8 mouse cellular contexts compared by ENCODE assay signal in genomic region chr8:47371539-47371938, GRCm38 (mm10).
DNase-seq lines count a peak whose midpoint lies in the region; ATAC-seq and TF ChIP-seq lines count a peak whose summit lies in the region.

No protein-coding gene starts in this region.

- no peak overlapping the region for H3K4me3 ChIP-seq in MEL (ENCODE audit: control insufficient read depth in 1 of 2, insufficient read depth in 1 of 2, low read depth in 2 of 2, low read length in 2 of 2)
- H3K4me3 ChIP-seq in myocyte, result no peak overlapping the region
- no peak overlapping the region for H3K4me3 ChIP-seq in intestine, embryonic 15.5 days (replicated peaks)

- no peak overlapping the region for H3ac ChIP-seq in myocyte (ENCODE audit: control insufficient read depth, insufficient read length)

- peak; percentile 88 for TF ChIP-seq RAD21 in MEL (IDR thresholded peaks at IDR 0.05; ENCODE audit: low read depth, low read length)

- H3K9ac ChIP-seq in MEL (ENCODE audit: control insufficient read depth, low read depth, low read length, poor library complexity, severe bottlenecking), result no peak overlapping the region
- no peak overlapping the region for H3K9ac ChIP-seq in intestine, embryonic 15.5 days

- H3K27me3 ChIP-seq in MEL (ENCODE audit: control insufficient read depth in 1 of 2, insufficient read depth in 2 of 2, low read length in 2 of 2) (no peaks in the 10 kb centered on the region), myocyte (ENCODE audit: control insufficient read depth, insufficient read depth, insufficient read length) (no peaks in the 10 kb centered on the region)
- 0 out of 2 replicates have a peak, but pooled peaks cover 3% of the 10 kb centered on the region for H3K27me3 ChIP-seq in intestine, embryonic 15.5 days (replicated peaks)

- no peak for TF ChIP-seq EP300 in MEL (IDR thresholded peaks at IDR 0.05; ENCODE audit: low read depth in 1 of 2, low read length in 2 of 2)

- TF ChIP-seq CTCF in MEL (IDR thresholded peaks at IDR 0.05 in 2 of 3, conservative IDR thresholded peaks at IDR 0.05 in 1 of 3; ENCODE audit: control insufficient read depth in 1 of 3, insufficient read depth in 1 of 3, low read depth in 2 of 3, low read length in 3 of 3, poor library complexity in 1 of 3, severe bottlenecking in 1 of 3), result peak; percentile 36 to 81 (median 72)

- H3K4me2 ChIP-seq in myocyte (ENCODE audit: low read depth), result peak overlapping the region; percentile 2
- H3K4me2 ChIP-seq in intestine, embryonic 15.5 days (replicated peaks), result no peak overlapping the region

- H3K4me1 ChIP-seq in MEL (ENCODE audit: control insufficient read depth in 1 of 2, insufficient read depth in 2 of 2, low read length in 2 of 2), result no peaks in the 10 kb centered on the region
- H3K4me1 ChIP-seq in intestine, embryonic 15.5 days (replicated peaks), result peaks cover 8% of the 10 kb centered on the region; the same call in 1 of the 2 replicates

- H3K9me3 ChIP-seq in MEL (replicated peaks; ENCODE audit: insufficient read depth, low read length), result no peaks in the 10 kb centered on the region
- H3K9me3 ChIP-seq in intestine, embryonic 15.5 days, result no peaks in the 10 kb centered on the region

- peak; percentile 38 for DNase-seq in kidney, adult 9 months
- DNase-seq in kidney, postnatal 36 days, result no peak
- peak; percentile 54 for DNase-seq in MEL (ENCODE audit: low read depth, low spot score)
- peak; percentile 26 for DNase-seq in fibroblast of lung, adult 2 months (ENCODE audit: low read depth)
- no peak for DNase-seq in layer of hippocampus, adult 9-11 months
- no peak for DNase-seq in natural killer cell, adult 2 months (ENCODE audit: low spot score in 2 of 2)

- no peak for ATAC-seq in intestine, embryonic 15.5 days

- no peaks in the 10 kb centered on the region for H3K79me2 ChIP-seq in MEL (ENCODE audit: control insufficient read depth, insufficient read depth, low read length, poor library complexity)
- no peaks in the 10 kb centered on the region for H3K79me2 ChIP-seq in myocyte (ENCODE audit: control insufficient read depth, insufficient read depth)

- no peak overlapping the region for H3K27ac ChIP-seq in MEL (ENCODE audit: control insufficient read depth, low read depth, low read length)
- H3K27ac ChIP-seq in intestine, embryonic 15.5 days, result no peak overlapping the region

- TF ChIP-seq POLR2A in MEL (IDR thresholded peaks at IDR 0.05; ENCODE audit: control insufficient read depth in 1 of 2, insufficient read depth in 1 of 2, low read depth in 1 of 2, low read length in 2 of 2, poor library complexity in 1 of 2) (no peak), myocyte (IDR thresholded peaks at IDR 0.05; ENCODE audit: insufficient read length, low read depth) (no peak)

- H3K36me3 ChIP-seq in MEL (ENCODE audit: control insufficient read depth in 1 of 2, insufficient read depth in 2 of 2, low read length in 2 of 2), result no peaks in the 10 kb centered on the region
- H3K36me3 ChIP-seq in myocyte (ENCODE audit: control insufficient read depth, insufficient read depth), result no peaks in the 10 kb centered on the region
- H3K36me3 ChIP-seq in intestine, embryonic 15.5 days, result no peaks in the 10 kb centered on the region

- 60% methylated on average over 3 of the region's 3 CpGs for WGBS in intestine, embryonic 15.5 days

TF ChIP-seq in MEL, 35 proteins besides CTCF, POLR2A, EP300 and RAD21:
- TF ChIP-seq TBP (IDR thresholded peaks at IDR 0.05; ENCODE audit: low read depth, low read length) (no peak), ELF1 (IDR thresholded peaks at IDR 0.05; ENCODE audit: low read depth, low read length) (no peak), POLR2AphosphoS5 (IDR thresholded peaks at IDR 0.05; ENCODE audit: borderline replicate concordance, low read depth, low read length) (no peak), USF2 (IDR thresholded peaks at IDR 0.05; ENCODE audit: borderline replicate concordance in 1 of 2, insufficient read depth in 1 of 2, low read depth in 1 of 2, low read length in 2 of 2) (no peak), MXI1 (IDR thresholded peaks at IDR 0.05; ENCODE audit: low read depth, low read length) (no peak), ZC3H11A (IDR thresholded peaks at IDR 0.05; ENCODE audit: low read depth, low read length) (peak; percentile 67), MAFK (IDR thresholded peaks at IDR 0.05; ENCODE audit: borderline replicate concordance, low read depth, low read length) (no peak), UBTF (IDR thresholded peaks at IDR 0.05; ENCODE audit: borderline replicate concordance, insufficient read depth, low read depth, low read length) (no peak), MYC (IDR thresholded peaks at IDR 0.05; ENCODE audit: low read depth, low read length) (no peak), POLR2AphosphoS2 (IDR thresholded peaks at IDR 0.05; ENCODE audit: low read length) (no peak), ZNF384 (IDR thresholded peaks at IDR 0.05; ENCODE audit: low read depth, low read length) (no peak), TAL1 (IDR thresholded peaks at IDR 0.05; ENCODE audit: low read length) (no peak), NRF1 (IDR thresholded peaks at IDR 0.05; ENCODE audit: insufficient read depth, low read depth, low read length, poor library complexity, severe bottlenecking) (no peak), ZMIZ1 (IDR thresholded peaks at IDR 0.05; ENCODE audit: low read depth, low read length) (no peak), MAX (IDR thresholded peaks at IDR 0.05; ENCODE audit: low read length) (0 out of 2 replicates have a peak, but pooled peaks have one; percentile 25), MAZ (IDR thresholded peaks at IDR 0.05; ENCODE audit: low read depth, low read length) (no peak), NELFE (IDR thresholded peaks at IDR 0.05; ENCODE audit: low read depth, low read length) (no peak), SMC3 (IDR thresholded peaks at IDR 0.05; ENCODE audit: low read depth, low read length) (peak; percentile 74), CHD2 (IDR thresholded peaks at IDR 0.05; ENCODE audit: low read length) (no peak)

TF ChIP-seq in myocyte, 11 proteins besides CTCF, POLR2A, EP300 and RAD21:
- TF ChIP-seq TCF12 (IDR thresholded peaks at IDR 0.05; ENCODE audit: insufficient read depth, poor library complexity, severe bottlenecking), result no peak
- no peak for TF ChIP-seq MYOD1 (IDR thresholded peaks at IDR 0.05; ENCODE audit: control insufficient read depth in 1 of 3, insufficient read length in 2 of 3, low read depth in 2 of 3)
- no peak for TF ChIP-seq CEBPB (IDR thresholded peaks at IDR 0.05; ENCODE audit: insufficient read depth, poor library complexity, severe bottlenecking)
- no peak for TF ChIP-seq POLR2AphosphoS2 (IDR thresholded peaks at IDR 0.05; ENCODE audit: insufficient read length, low read depth)
- no peak for TF ChIP-seq REST (IDR thresholded peaks at IDR 0.05; ENCODE audit: insufficient read depth, insufficient read length)
- no peak for TF ChIP-seq MAX (IDR thresholded peaks at IDR 0.05; ENCODE audit: low read depth)
- no peak for TF ChIP-seq MYOG (IDR thresholded peaks at IDR 0.05; ENCODE audit: control insufficient read depth in 1 of 3, insufficient read depth in 1 of 3, insufficient read length in 2 of 3, low read depth in 2 of 3)
- no peak for TF ChIP-seq SRF (IDR thresholded peaks at IDR 0.05; ENCODE audit: control insufficient read depth, insufficient read length, low read depth)
- no peak for TF ChIP-seq E2F4 (IDR thresholded peaks at IDR 0.05; ENCODE audit: insufficient read depth)
- TF ChIP-seq USF1 (IDR thresholded peaks at IDR 0.05; ENCODE audit: low read depth), result no peak
- TF ChIP-seq TCF3 (IDR thresholded peaks at IDR 0.05; ENCODE audit: insufficient read length, low read depth), result no peak
TF ChIP-seq in myocyte: peak in this region for 0.

Comparison
In these comparisons a context has a peak if more than half of its experiments do, and no peak if none do; other contexts are left out.
1. DNase-seq: peak in kidney, adult 9 months (single experiment), MEL (single experiment) and fibroblast of lung, adult 2 months (single experiment); none in kidney, postnatal 36 days (0 of 2), layer of hippocampus, adult 9-11 months (single experiment) and natural killer cell, adult 2 months (0 of 2).